Mouse (Mus musculus) c-Kit-positive CD71-positive TER-119-negative erythroid progenitor cells, embryonic 14.5 days (primary cell): Measurements from ENCODE around the gene Kdm7a.

Experiments
- DNase-seq: peaks from one replicate; pipeline ENCODE4 v3.0.0-alpha.2; 2013; ENCODE audit warnings: low read depth

Kdm7a gene

GRCm38 (mm10) chr6:39205650-39206580 is 674 bp downstream of the Kdm7a start:
- no peak for DNase-seq

DNA sequence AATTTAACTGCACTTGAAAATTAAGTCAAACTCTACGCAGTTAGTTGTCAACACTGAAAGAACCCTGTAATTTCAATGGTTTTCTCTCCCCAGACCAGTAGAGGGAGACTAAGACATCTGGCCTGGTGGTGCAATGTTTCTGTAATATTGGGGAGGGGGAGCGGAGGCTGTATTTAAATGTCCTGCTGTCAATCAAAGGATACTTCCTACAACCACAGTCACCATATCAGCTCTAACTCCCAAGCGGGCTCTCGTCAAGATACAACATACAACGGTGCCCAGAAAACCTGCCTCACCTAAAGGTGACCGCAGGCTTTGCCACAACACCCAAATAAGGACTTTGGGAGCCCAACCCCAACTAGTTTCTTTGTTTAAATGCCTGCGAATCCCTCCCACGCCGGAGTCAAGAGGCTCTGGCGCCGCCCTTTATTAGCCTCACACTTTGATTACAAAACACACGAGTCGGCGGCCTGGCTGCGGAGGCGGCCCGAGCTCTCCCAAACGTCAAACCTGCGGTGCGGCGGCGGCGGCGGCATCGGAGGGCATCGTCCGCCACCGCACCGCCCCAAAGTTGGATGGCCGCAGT is 1.4 kb downstream of the Kdm7a start:
- DNase-seq, result peak; percentile 85

- DNase-seq, result no peak
These were observed 2.1 kb downstream of the Kdm7a start for GRCm38 (mm10) chr6:39204444-39204843.

GRCm38 (mm10) chr6:39203236-39203635 is 3.4 kb downstream of the Kdm7a start:
- peak; percentile 84 for DNase-seq

GRCm38 (mm10) chr6:39193006-39193405 is 13.6 kb downstream of the Kdm7a start:
- DNase-seq, result no peak

DNA sequence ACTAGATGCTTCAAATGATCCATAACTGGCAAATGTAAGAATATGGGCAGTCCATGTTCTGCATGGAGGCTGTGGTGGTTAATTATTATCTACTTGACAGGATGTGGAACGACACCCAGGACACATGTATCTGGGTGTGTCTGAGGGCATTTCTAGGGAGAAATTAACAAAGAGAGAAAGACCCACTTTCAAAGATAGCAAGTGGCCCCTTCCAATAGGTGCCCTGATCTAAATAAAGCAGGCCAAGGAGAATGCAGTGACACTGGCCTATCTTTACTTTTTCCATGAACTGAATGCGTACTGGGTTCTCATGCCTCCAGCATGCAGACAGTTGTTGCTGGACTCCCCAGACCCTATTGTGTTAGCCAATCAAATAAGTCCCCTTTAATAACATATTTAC is 15.1 kb downstream of the Kdm7a start:
- DNase-seq, result no peak

DNA sequence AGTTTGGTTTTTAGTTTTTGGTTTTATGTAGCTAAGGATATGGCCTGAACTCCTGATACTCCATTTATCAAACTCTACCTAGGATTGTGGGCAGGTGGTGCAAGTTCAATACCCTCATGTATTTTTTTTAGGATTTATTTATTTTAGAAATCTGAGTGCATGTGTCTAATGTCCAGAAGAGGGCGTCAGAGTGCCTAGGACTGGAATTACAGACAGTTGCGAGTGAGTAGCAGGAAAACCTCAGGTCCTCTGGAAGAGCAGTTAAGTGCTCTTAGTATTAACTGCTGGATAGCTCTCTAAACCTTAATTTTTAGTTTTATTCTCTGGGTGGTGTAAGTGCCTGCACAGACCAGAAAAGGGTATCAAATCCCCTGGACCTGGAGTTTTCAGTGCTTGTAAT is 19.4 kb downstream of the Kdm7a start:
- no peak for DNase-seq

GRCm38 (mm10) chr6:39169089-39169488 is 37.5 kb downstream of the Kdm7a start:
- no peak for DNase-seq

DNA sequence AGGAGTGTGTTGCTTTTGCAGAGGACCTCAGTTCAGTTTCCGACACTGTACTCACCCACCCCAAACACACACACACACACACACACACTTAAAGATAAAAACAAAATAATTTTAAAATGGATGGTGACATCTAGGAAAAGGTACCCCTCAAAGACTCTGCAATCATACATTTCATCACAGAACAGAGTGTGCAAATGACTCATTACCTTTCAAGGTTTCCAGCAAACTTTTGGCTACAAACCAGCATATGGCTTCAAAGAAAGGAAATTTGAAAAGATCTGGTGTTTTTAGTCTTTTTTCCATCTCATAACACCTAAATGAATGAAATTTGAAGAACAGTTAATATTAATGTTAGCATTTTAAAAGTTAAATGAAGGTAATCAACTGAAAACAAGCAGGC is 41.7 kb downstream of the Kdm7a start:
- DNase-seq, result no peak

DNA sequence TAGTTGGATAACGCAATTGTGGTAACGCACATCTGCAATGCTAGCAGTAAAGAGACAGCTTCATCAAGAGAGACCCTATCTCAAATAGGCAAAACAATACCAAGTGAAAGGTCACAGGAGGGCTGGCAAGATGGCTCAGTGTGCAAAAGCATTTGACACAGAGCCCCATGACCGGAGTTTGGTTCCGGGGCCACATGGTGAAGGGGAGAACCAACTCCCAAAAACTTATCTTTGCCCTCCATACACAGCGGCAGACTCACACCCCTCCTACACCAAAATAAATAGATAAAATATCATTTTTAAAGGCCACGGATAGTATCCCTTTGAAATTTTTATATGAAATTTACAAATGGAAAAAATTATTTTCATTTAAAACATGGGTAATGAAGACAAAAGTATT is 44.6 kb downstream of the Kdm7a start:
- DNase-seq, result peak; percentile 29

- no peak for DNase-seq
These were observed 60.5 kb downstream of the Kdm7a start for GRCm38 (mm10) chr6:39146041-39146440.

DNA sequence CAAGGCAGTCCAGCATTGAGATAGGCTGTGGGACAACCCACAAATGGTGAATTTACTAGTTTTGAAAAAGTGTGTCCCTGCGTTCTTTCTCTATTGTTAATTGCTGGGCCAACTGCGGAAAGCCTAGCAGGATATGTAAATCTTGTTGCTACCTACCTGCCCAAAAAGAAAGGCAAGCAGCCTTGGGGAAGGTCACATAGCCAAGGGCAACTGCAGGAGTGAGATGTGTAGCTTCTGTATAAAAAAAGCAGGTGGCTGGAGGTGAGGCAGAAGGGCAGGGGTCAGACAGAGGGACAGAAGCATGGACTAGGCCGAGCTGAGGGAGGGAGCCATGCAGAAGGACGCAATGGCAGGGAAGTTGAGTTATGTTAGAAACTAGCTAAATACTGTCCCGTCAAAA is 74.0 kb downstream of the Kdm7a start:
- DNase-seq, result no peak

DNA sequence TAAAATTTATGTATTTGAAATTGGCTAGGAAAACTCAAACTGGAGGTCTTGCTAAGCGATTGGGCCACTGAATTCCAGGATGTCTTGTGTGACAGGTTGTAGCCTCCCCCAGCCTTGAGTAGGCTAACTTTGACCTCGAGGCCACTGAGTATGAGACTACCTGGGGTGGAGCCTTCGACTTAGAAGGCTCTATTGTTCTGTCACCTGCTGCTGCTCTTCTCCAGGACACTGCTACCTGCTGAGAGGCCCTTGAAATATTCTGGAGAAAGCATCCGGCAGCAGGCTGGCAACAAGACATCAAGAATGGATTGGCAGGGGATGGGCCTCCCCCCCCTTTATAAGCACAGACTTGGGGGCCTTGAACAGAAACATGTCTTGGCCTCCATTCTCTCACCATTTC is 75.1 kb downstream of the Kdm7a start:
- no peak for DNase-seq

GRCm38 (mm10) chr6:39124719-39125118 is 81.9 kb downstream of the Kdm7a start:
- no peak for DNase-seq

DNA sequence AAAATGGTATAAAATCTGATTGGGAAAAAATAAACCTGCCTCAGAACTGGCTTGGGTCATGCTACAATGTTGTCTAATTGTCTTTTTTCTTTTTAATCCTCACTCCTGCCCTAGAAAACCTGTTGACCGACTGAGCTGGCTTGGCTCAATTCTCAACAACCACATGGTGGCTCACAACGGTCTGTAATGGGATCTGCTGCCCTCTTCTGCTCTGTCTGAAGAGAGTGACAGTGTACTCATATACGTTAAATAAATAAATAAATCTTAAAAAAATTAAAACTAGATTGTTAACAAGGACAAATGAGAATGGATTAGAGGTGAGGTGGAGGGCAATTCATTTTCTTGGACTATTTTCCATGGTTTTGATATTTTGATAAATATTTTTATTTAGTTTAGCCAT is 85.9 kb downstream of the Kdm7a start:
- no peak for DNase-seq

- DNase-seq, result no peak
These were observed 88.1 kb downstream of the Kdm7a start for GRCm38 (mm10) chr6:39118456-39118881.

- DNase-seq, result peak; percentile 53
These were observed 88.8 kb downstream of the Kdm7a start, which contains the start of gene Parp12 for GRCm38 (mm10) chr6:39117584-39118455. Parp12 (minus strand) TSS chr6:39118349.

GRCm38 (mm10) chr6:39115438-39115837 is 91.2 kb downstream of the Kdm7a start:
- DNase-seq, result no peak

- DNase-seq, result no peak
These were observed 93.4 kb downstream of the Kdm7a start for GRCm38 (mm10) chr6:39113141-39113540.

GRCm38 (mm10) chr6:39112701-39113100 is 93.9 kb downstream of the Kdm7a start:
- DNase-seq, result no peak

- no peak for DNase-seq
These were observed 99.8 kb downstream of the Kdm7a start for GRCm38 (mm10) chr6:39106812-39107211.

DNA sequence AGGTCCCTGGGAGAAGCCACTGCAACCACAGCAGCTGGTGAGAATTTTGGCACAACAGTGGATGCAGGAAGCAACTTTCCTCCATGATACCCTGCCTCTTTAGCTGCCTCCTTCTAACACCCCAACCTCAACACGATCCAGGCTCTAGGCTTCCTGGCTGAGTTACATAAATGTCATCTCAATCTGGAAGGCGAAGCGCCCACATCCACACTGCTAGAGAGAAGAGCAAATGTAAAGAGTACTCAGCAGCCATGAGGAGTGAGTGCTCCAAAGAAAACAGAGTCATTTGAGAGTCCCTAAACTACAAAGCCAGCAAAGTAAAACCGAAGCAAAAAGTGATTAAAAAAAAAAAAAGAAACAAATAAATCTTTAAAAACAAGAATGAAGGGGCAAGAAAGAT is 102.0 kb downstream of the Kdm7a start:
- no peak for DNase-seq
